Mouse (Mus musculus): Measurements from ENCODE around the gene Lhfp.

DNA sequence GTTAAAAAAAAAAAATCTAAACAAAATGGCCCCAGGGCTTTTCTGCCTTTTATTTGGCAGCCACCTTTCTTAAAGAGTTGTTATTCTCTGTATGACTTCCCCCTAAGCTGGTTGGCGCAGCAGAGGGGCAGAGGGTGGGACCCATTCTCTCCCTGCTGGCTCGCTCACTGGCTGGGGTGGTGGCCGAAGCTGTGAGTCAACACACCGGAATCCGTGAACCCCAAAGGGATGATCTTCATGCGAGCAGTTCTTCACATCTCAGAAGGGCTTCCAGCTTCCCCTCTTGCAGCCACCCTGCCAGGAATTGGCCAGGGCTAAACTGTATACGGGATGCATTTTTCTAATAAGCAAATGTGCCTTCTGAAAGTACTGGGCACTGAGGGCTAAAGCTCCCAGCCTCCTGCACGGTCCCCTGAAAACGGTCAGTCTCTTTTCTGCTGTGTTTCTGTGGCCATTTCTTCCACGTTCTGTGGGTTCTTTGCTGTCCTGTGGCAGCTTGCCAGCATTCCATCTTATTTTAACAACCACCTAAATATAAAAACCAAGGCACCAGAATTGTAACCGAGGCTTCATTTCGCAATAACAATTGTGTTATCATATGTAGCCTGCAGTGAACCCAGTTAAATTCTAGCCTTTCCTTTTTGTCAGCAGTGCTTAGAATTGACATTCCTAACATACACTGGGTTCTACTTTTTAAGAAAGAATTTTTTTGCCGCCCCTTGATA, 22.3 kb downstream of the Lhfp start:
- TF ChIP-seq CTCF (IDR thresholded peaks at IDR 0.05; ENCODE audit: low read depth) (no peak), EP300 (IDR thresholded peaks at IDR 0.05; ENCODE audit: low read depth) (no peak)
